Mouse (Mus musculus) cerebellum, adult 2 months (tissue): ENCODE data around the gene Mrps11. TPM values are rescaled to one million over a fixed set of nuclear protein-coding genes. Genes with fewer than 3 reads are reported as not detected.

Source experiments
- DNase-seq, 2 experiments: peaks; one replicate each; pipeline ENCODE4 v3.0.0; 2021
- H3K27ac ChIP-seq: fragments of 200-500 bp; 2 replicates; pipeline ENCODE4 v1.5.1; 2012; ENCODE audit warnings: low read length, control low read depth, inconsistent platforms; ENCODE audit not compliant: insufficient read depth
- H3K27me3 ChIP-seq: fragments of 200-500 bp; 2 replicates; pipeline ENCODE4 v1.6.1; 2012; ENCODE audit warnings: inconsistent platforms, mild to moderate bottlenecking, low read length, moderate library complexity; ENCODE audit not compliant: control insufficient read depth, insufficient read depth
- H3K4me1 ChIP-seq: fragments of 200-500 bp; 2 replicates; pipeline ENCODE4 v1.6.1; 2011; ENCODE audit warnings: low read length; ENCODE audit not compliant: control insufficient read depth, insufficient read depth
- H3K4me3 ChIP-seq: fragments of 200-500 bp; replicated peaks from 2 replicates; pipeline ENCODE3; 2011; ENCODE audit warnings: mild to moderate bottlenecking, low read depth, low read length, control low read depth; ENCODE audit not compliant: insufficient read depth
- CTCF ChIP-seq: fragments of 200-500 bp; IDR thresholded peaks from 2 replicates; pipeline ENCODE4 v1.5.1; 2011; ENCODE audit warnings: low read depth, mild to moderate bottlenecking, control low read depth, low read length, moderate library complexity, borderline replicate concordance; ENCODE audit not compliant: insufficient read depth
- POLR2A ChIP-seq: fragments of 200-500 bp; IDR thresholded peaks from 2 replicates; pipeline ENCODE4 v1.6.1; 2011; ENCODE audit warnings: low read length, control low read depth, borderline replicate concordance; ENCODE audit not compliant: insufficient read depth
- WGBS: fragments of 180-500 bp; shearing (Covaris S2); methylation state at CpG from one replicate; pipeline ENCODE4 v1.1.7; 2018; 5-methylcytosine and 5-hydroxymethylcytosine counted together
- polyA plus RNA-seq: library from polyadenylated mRNA; depleted of rRNA; stranded (reverse); fragments of >200 nt; gene quantifications from 2 replicates; pipeline ENCODE4 v1.2.3, GENCODE M21; 2012

Gene Mrps11
- polyA plus RNA-seq, 1 experiment = 79.1 TPM

DNA sequence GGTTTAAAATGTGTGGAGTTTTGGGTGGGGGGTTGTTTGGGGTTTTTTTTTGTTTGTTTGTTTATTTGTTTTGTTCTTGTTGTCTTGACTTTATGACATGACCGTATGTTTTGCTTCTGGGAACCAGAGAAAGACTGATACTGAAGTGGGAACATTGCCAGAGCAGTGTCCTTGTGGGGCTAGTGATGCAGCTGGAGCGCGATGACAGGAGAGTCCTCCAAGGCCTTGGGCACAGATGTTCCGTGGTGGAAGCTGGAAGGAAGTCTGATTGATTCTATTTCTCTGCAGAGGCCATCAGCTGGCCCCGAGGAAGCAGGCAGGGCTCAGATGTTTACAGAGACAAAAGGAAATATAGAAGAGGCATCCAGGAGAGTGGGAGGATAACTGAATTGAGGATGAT lies 3.0 kb downstream of the Mrps11 start:
- 30% methylated on average over 5 of the region's 5 CpGs for WGBS
- Histone ChIP-seq H3K27me3 (no peaks in the 10 kb centered on the region), H3K4me1 (0 out of 2 replicates have a peak, but pooled peaks cover 3% of the 10 kb centered on the region), H3K4me3 (no peak overlapping the region), H3K27ac (no peak overlapping the region)
- TF ChIP-seq POLR2A (no peak), CTCF (no peak)
- no peak for DNase-seq

- Histone ChIP-seq H3K27ac (no peak overlapping the region), H3K4me3 (no peak overlapping the region), H3K27me3 (no peaks in the 10 kb centered on the region), H3K4me1 (0 out of 2 replicates have a peak, but pooled peaks cover 5% of the 10 kb centered on the region)
- TF ChIP-seq CTCF (no peak), POLR2A (no peak)
- 91% methylated on average over 12 of the region's 12 CpGs for WGBS
- no peak for DNase-seq
Observed at GRCm38 (mm10) chr7:78787793-78788380, 5.0 kb downstream of the Mrps11 start.

DNA sequence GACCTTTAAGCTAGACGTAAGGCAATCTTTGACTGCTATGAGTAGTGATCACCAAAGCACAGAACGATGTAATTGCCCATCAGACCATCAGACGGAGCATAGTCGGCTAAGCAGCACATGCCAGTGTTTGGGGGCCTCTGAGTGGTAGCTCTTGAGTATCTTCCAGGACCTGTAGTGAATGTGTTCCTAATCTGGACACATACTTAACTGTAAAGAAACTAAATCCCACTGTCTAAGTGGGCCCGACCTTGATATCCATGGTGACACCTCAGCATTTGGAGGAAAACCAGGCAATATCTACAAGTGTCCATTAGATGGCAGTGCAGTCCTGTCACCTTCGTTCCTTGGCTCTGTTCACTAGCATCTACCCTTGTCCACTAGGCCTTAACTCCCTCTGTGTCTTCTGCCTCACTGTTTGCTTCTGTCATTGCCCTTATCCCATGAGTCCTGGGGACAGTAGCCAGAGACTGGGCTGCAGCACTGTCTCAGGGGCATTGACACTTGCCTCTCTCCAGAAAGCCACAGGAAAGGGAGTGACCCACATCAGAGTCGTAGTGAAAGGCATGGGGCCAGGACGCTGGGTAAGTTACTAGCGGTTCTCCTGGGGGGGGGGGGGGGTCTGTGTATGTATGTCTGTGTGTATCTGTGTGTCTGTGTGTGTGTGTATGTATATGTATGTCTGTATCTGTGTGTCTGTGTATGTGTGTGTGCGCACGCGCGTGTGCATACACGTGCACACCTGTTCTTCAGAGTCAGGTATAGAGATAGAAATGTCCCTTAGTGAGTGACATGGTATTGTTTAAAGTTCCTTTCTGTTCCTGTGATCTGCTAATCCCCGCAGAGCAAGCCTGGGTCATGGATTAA lies 8.7 kb downstream of the Mrps11 start:
- Histone ChIP-seq H3K4me1 (0 out of 2 replicates have a peak, but pooled peaks cover 2% of the 10 kb centered on the region), H3K27me3 (no peaks in the 10 kb centered on the region), H3K27ac (no peak overlapping the region), H3K4me3 (no peak overlapping the region)
- peak; percentile 62 to 66 for DNase-seq
- TF ChIP-seq POLR2A = no peak
- peak; percentile 89 for TF ChIP-seq CTCF
- WGBS = 75% methylated on average over 15 of the region's 15 CpGs

GRCm38 (mm10) chr7:78793895-78794570 lies 11.1 kb downstream of the Mrps11 start:
- H3K27me3 ChIP-seq = no peaks in the 10 kb centered on the region
- 88% methylated on average over 13 of the region's 13 CpGs for WGBS
- no peak overlapping the region for H3K4me3 ChIP-seq
- peaks cover 7% of the 10 kb centered on the region; the same call in 1 of the 2 replicates for H3K4me1 ChIP-seq
- DNase-seq = no peak
- H3K27ac ChIP-seq = no peak overlapping the region
- no peak for TF ChIP-seq CTCF
- no peak for TF ChIP-seq POLR2A

DNA sequence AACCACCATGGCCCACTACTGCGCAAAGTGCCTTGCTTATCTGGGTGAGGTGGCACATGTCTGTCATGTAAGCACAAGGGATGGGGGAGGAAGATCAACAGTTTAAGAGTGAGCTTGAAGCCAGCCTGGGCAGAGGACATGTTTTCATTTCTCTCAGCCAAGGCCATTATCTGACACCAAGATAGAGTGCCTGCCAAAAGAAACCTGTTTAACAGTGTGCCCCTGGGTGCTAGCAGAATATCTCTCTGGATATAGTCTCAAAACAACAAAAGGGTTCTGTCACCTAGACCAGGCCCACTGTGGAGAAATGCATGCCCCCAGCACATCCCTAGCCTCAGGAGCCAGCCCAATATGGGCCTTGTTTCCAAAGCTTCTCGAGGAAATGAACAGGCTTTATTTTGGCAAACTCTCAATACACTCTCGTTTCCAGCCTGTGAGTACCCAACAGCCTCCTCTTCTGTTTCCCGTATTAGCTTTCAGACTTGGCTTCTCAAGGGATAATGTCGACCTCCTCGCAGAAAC lies 11.7 kb downstream of the Mrps11 start:
- no peak overlapping the region for H3K4me3 ChIP-seq
- no peak for TF ChIP-seq CTCF
- no peaks in the 10 kb centered on the region for H3K27me3 ChIP-seq
- H3K27ac ChIP-seq = no peak overlapping the region
- peaks cover 7% of the 10 kb centered on the region; the same call in 1 of the 2 replicates for H3K4me1 ChIP-seq
- WGBS = 27% methylated on average over 6 of the region's 6 CpGs
- DNase-seq = no peak

- DNase-seq = no peak
- H3K27ac ChIP-seq = no peak overlapping the region
- WGBS = 80% methylated on average over 3 of the region's 3 CpGs
- peaks cover 6% of the 10 kb centered on the region; the same call in 1 of the 2 replicates for H3K4me1 ChIP-seq
- H3K4me3 ChIP-seq = no peak overlapping the region
- no peaks in the 10 kb centered on the region for H3K27me3 ChIP-seq
- TF ChIP-seq POLR2A (no peak), CTCF (no peak)
Observed at GRCm38 (mm10) chr7:78796624-78797023, 13.7 kb downstream of the Mrps11 start.

- Histone ChIP-seq H3K27ac (no peak overlapping the region), H3K27me3 (no peaks in the 10 kb centered on the region), H3K4me1 (peaks cover 5% of the 10 kb centered on the region; the same call in 1 of the 2 replicates)
Observed at GRCm38 (mm10) chr7:78797843-78798455, 15.0 kb downstream of the Mrps11 start.

More at GRCm38 (mm10) chr7:78797843-78798455, 15.0 kb downstream of the Mrps11 start:
- peak; percentile 26 to 39 for DNase-seq
- TF ChIP-seq CTCF (no peak), POLR2A (no peak)
- 20% methylated on average over 9 of the region's 9 CpGs for WGBS
- H3K4me3 ChIP-seq = no peak overlapping the region
